Mouse (Mus musculus) forebrain, embryonic 13.5 days (tissue): ENCODE measurements at regions not wholly inside any gene's neighbourhood (a gene's known extent, or its start where the extent isn't known, plus 50 kb on each side); places are given as distances from the start of the nearest gene placed in this dataset.
A peak's percentile ranks its signal among the peaks of the same experiment; 100 is the strongest.

Experiments
- ATAC-seq: fragments of 200-750 bp; cut with Nextera tagmentation; 2 replicates; pipeline ENCODE4 v1.8.0; 2017
- H3K27ac ChIP-seq: fragments of 300-500 bp; sonication (generic); 2 replicates; pipeline ENCODE4 v1.5.1; 2015; ENCODE audit warnings: inconsistent platforms, mild to moderate bottlenecking, moderate library complexity
- H3K27me3 ChIP-seq: fragments of 300-500 bp; sonication (generic); 2 replicates; pipeline ENCODE4 v1.6.1; 2015; ENCODE audit warnings: mild to moderate bottlenecking, inconsistent platforms
- H3K36me3 ChIP-seq: fragments of 300-500 bp; sonication (generic); 2 replicates; pipeline ENCODE4 v1.6.1; 2015; ENCODE audit warnings: mild to moderate bottlenecking, inconsistent platforms; ENCODE audit not compliant: poor library complexity, severe bottlenecking
- H3K4me1 ChIP-seq: fragments of 300-500 bp; sonication (generic); 2 replicates; pipeline ENCODE4 v1.6.1; 2015; ENCODE audit warnings: inconsistent platforms
- H3K4me2 ChIP-seq: fragments of 300-500 bp; sonication (generic); 2 replicates; pipeline ENCODE4 v1.6.1; 2015; ENCODE audit warnings: inconsistent platforms, mild to moderate bottlenecking, moderate library complexity
- H3K4me3 ChIP-seq: fragments of 300-500 bp; sonication (generic); 2 replicates; pipeline ENCODE4 v1.5.1; 2015; ENCODE audit warnings: mild to moderate bottlenecking, inconsistent platforms
- H3K9ac ChIP-seq: fragments of 300-500 bp; sonication (generic); 2 replicates; pipeline ENCODE4 v1.6.1; 2015; ENCODE audit warnings: mild to moderate bottlenecking, inconsistent platforms
- H3K9me3 ChIP-seq: fragments of 300-500 bp; sonication (generic); replicated peaks from 2 replicates; pipeline ENCODE4 v1.6.1; 2016; ENCODE audit warnings: inconsistent platforms
- WGBS: fragments of 180-500 bp; shearing (Covaris S2); methylation state at CpG from one replicate; pipeline ENCODE4 v1.1.7; 2015; 5-methylcytosine and 5-hydroxymethylcytosine counted together

GRCm38 (mm10) chr10:104592009-104592603, 398.3 kb downstream of the Gm4340 start:
- ATAC-seq: no peak

GRCm38 (mm10) chr10:104595920-104596319, 402.1 kb downstream of the Gm4340 start:
- ATAC-seq: no peak
- WGBS: 67% methylated on average over 5 of the region's 5 CpGs
- H3K27ac ChIP-seq: no peak overlapping the region
- no peak overlapping the region for H3K4me3 ChIP-seq
- no peaks in the 10 kb centered on the region for H3K9me3 ChIP-seq
- H3K36me3 ChIP-seq: no peaks in the 10 kb centered on the region
- no peak overlapping the region for H3K4me2 ChIP-seq
- H3K27me3 ChIP-seq: no peaks in the 10 kb centered on the region
- no peak overlapping the region for H3K9ac ChIP-seq
- H3K4me1 ChIP-seq: no peaks in the 10 kb centered on the region

More at GRCm38 (mm10) chr10:104592009-104592603, 398.3 kb downstream of the Gm4340 start:
- no peak overlapping the region for H3K4me2 ChIP-seq
- no peak overlapping the region for H3K4me3 ChIP-seq
- H3K9ac ChIP-seq: no peak overlapping the region
- no peaks in the 10 kb centered on the region for H3K36me3 ChIP-seq
- no peaks in the 10 kb centered on the region for H3K4me1 ChIP-seq
- 88% methylated on average over 3 of the region's 3 CpGs for WGBS
- no peaks in the 10 kb centered on the region; the same call in 1 of the 2 replicates for H3K9me3 ChIP-seq
- no peaks in the 10 kb centered on the region for H3K27me3 ChIP-seq
- H3K27ac ChIP-seq: no peak overlapping the region

DNA sequence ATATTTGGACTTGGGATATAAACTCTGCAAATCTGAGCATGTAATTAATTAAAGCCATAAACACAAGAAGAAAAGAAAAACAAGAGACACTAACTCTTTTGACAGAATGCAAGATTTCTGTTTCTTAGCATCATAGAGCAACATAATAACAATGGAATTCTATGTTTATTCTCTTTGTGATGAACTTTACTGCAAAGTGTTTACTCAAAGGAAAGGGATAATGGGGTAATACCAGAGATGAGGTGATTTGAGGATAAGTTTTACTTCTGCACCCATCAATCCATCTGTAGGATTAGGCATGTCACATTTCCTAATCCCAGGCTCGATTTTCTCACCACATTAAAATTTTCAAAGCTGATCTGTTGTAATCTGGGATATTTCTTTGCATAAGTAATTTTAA, 433.8 kb downstream of the Gm4340 start:
- no peak for ATAC-seq
- H3K9ac ChIP-seq: no peak overlapping the region
- no peaks in the 10 kb centered on the region for H3K27me3 ChIP-seq
- H3K4me1 ChIP-seq: no peaks in the 10 kb centered on the region
- no peaks in the 10 kb centered on the region for H3K9me3 ChIP-seq
- no peak overlapping the region for H3K4me2 ChIP-seq
- H3K4me3 ChIP-seq: no peak overlapping the region
- no peak overlapping the region for H3K27ac ChIP-seq
- no peaks in the 10 kb centered on the region for H3K36me3 ChIP-seq
- 58% methylated on average over 1 of the region's 1 CpGs for WGBS

- Histone ChIP-seq H3K9ac (no peak overlapping the region), H3K4me1 (no peaks in the 10 kb centered on the region), H3K9me3 (no peaks in the 10 kb centered on the region), H3K27me3 (no peaks in the 10 kb centered on the region), H3K36me3 (no peaks in the 10 kb centered on the region), H3K4me3 (no peak overlapping the region), H3K4me2 (no peak overlapping the region), H3K27ac (no peak overlapping the region)
- WGBS: 91% methylated on average over 8 of the region's 8 CpGs
- ATAC-seq: no peak
Measured at GRCm38 (mm10) chr10:104651020-104651419, 457.2 kb downstream of the Gm4340 start.

DNA sequence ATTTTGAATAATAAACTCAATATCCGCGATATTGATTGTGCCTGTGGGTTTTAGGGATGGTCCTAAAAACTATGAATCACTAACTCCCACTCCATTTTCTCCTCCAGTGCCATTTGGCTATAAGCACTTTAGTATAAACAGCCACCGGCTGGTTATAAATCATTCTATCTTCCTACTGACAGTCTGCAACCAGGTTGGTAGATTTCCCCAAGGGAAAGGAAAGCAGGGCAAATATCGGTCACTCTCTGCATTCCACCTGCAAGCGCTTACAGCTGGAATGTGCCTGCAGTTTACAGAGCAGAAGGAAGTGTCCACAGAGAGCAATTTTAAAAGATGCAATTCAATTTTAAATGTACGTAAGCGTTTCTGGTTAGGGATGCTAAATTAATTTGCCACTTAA, 466.5 kb downstream of the Gm4340 start:
- no peaks in the 10 kb centered on the region for H3K9me3 ChIP-seq
- ATAC-seq: no peak
- no peak overlapping the region for H3K9ac ChIP-seq
- no peaks in the 10 kb centered on the region for H3K27me3 ChIP-seq
- H3K36me3 ChIP-seq: no peaks in the 10 kb centered on the region
- H3K4me3 ChIP-seq: no peak overlapping the region
- H3K4me1 ChIP-seq: peaks cover 11% of the 10 kb centered on the region; the same call in 1 of the 2 replicates
- no peak overlapping the region for H3K4me2 ChIP-seq
- H3K27ac ChIP-seq: no peak overlapping the region
- 82% methylated on average over 7 of the region's 7 CpGs for WGBS

GRCm38 (mm10) chr10:104661672-104662071, 467.8 kb downstream of the Gm4340 start:
- H3K4me1 ChIP-seq: peaks cover 11% of the 10 kb centered on the region; the same call in 1 of the 2 replicates
- 11% methylated on average over 7 of the region's 7 CpGs for WGBS
- no peaks in the 10 kb centered on the region for H3K9me3 ChIP-seq
- H3K4me3 ChIP-seq: no peak overlapping the region
- no peaks in the 10 kb centered on the region for H3K36me3 ChIP-seq
- ATAC-seq: peak; percentile 91
- no peak overlapping the region for H3K9ac ChIP-seq
- H3K4me2 ChIP-seq: no peak overlapping the region
- no peaks in the 10 kb centered on the region for H3K27me3 ChIP-seq
- no peak overlapping the region for H3K27ac ChIP-seq

- 84% methylated on average over 2 of the region's 2 CpGs for WGBS
- Histone ChIP-seq H3K27me3 (no peaks in the 10 kb centered on the region), H3K4me2 (no peak overlapping the region), H3K4me3 (no peak overlapping the region), H3K4me1 (no peaks in the 10 kb centered on the region), H3K36me3 (no peaks in the 10 kb centered on the region), H3K27ac (no peak overlapping the region), H3K9ac (no peak overlapping the region), H3K9me3 (no peaks in the 10 kb centered on the region)
- ATAC-seq: peak; percentile 57; the same call in 1 of the 2 replicates
Measured at GRCm38 (mm10) chr10:104668286-104668685, 474.4 kb downstream of the Gm4340 start.

DNA sequence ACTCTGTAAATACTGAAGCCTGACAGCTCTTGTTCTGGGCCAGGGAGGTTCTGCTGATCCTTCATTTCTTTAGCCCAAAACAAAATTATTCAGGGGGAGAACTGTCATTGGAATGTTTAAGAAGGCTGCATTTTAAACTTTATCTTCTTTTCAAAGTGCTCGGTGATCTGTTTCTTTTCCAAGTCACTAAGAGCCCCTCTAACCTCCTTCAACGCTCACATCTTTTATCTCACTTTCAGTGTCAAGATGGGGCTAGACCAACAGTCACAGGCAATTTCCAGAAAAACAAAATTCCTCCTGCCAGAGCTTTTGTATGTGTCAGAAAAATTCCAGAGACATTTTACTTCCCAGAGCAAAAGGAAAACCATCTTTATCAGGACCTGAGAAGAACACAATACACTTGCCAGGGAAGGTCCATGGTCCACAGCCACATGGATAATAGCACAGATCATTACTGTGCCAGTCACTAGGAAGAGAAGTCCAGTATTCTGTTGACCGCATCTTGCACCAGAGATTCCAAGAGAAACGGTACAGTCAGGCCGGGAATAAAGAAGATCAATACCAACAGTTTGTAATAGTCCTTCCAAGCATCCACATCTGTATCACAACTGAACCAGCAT, 491.0 kb downstream of the Gm4340 start:
- H3K36me3 ChIP-seq: no peaks in the 10 kb centered on the region
- H3K27ac ChIP-seq: no peak overlapping the region
- no peak overlapping the region for H3K4me2 ChIP-seq
- H3K4me1 ChIP-seq: no peaks in the 10 kb centered on the region
- no peak for ATAC-seq
- WGBS: 84% methylated on average over 5 of the region's 5 CpGs
- H3K9ac ChIP-seq: no peak overlapping the region
- H3K4me3 ChIP-seq: no peak overlapping the region
- H3K9me3 ChIP-seq: no peaks in the 10 kb centered on the region
- no peaks in the 10 kb centered on the region for H3K27me3 ChIP-seq

DNA sequence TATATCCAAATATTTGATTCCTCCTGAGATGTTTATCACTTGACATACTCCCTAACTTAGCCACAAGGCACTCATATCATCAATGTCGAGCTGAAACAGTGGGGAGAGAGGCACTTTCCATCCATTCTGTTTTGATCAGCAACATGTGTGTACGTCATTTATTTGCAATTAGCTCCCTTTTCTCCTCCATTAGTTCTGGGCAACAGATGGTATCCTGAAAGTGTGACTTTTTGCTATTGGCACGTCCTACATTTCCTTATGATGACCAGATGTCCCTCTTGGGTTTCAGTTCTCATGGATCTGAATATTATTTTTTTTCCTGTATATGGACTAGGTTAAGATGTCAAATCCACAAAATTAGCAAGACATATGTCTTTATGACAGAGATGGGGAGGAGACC, 492.0 kb downstream of the Gm4340 start:
- H3K4me1 ChIP-seq: no peaks in the 10 kb centered on the region
- H3K4me2 ChIP-seq: no peak overlapping the region
- H3K36me3 ChIP-seq: no peaks in the 10 kb centered on the region
- peak; percentile 67 for ATAC-seq
- H3K9me3 ChIP-seq: no peaks in the 10 kb centered on the region
- no peak overlapping the region for H3K27ac ChIP-seq
- no peak overlapping the region for H3K9ac ChIP-seq
- H3K4me3 ChIP-seq: no peak overlapping the region
- WGBS: 49% methylated on average over 3 of the region's 3 CpGs
- no peaks in the 10 kb centered on the region for H3K27me3 ChIP-seq

DNA sequence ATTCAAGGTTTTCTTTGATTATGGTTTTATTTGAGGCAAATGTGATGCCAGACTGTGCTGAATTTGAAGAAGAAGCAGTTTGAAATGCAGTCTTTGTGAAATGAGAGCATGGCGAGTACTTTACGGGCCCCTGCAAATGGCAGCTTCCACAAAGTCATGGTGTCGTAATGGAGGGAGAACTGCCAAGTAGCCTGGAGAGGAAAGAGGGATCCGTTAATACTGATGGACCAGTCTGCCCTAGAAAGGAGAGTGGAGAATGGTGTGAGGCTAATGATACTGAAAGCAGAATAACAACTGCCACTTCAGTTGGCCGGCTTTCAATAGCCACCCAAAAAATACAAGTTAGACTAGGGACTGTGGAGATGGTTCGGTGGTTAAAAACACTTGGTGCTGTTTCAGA, 492.8 kb downstream of the Gm4340 start:
- Histone ChIP-seq H3K9me3 (no peaks in the 10 kb centered on the region), H3K4me3 (no peak overlapping the region), H3K27ac (peak overlapping the region; percentile 21; the same call in 1 of the 2 replicates), H3K36me3 (no peaks in the 10 kb centered on the region), H3K27me3 (no peaks in the 10 kb centered on the region), H3K4me1 (no peaks in the 10 kb centered on the region), H3K4me2 (no peak overlapping the region), H3K9ac (no peak overlapping the region)
- WGBS: 57% methylated on average over 6 of the region's 6 CpGs
- ATAC-seq: peak; percentile 92

GRCm38 (mm10) chr10:104694974-104695373, 501.1 kb downstream of the Gm4340 start:
- H3K27me3 ChIP-seq: no peaks in the 10 kb centered on the region
- no peak overlapping the region for H3K4me3 ChIP-seq
- ATAC-seq: no peak; the same call in 1 of the 2 replicates
- no peaks in the 10 kb centered on the region for H3K9me3 ChIP-seq
- no peak overlapping the region for H3K4me2 ChIP-seq
- WGBS: 84% methylated on average over 3 of the region's 3 CpGs
- no peaks in the 10 kb centered on the region for H3K36me3 ChIP-seq
- no peaks in the 10 kb centered on the region for H3K4me1 ChIP-seq
- H3K9ac ChIP-seq: no peak overlapping the region
- H3K27ac ChIP-seq: no peak overlapping the region

DNA sequence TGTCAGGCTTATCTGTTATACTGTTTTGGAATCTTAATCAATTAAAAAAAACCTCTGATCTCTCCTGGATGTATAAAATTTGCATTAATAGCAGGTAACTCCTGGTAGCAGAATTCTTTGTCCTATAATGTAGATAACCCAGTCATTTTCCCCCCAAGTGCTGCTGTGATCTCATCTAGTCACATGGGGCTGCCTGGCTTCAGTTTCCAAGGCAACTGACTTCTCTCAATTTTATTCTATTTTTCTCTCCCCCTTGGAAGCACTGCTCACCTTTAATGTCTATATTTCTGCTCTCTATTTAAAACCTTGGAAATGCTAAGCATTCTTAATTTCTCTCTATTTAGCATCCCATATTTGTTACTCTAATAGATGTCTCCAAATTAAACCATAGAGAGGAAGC, 515.1 kb downstream of the Gm4340 start:
- no peaks in the 10 kb centered on the region for H3K4me1 ChIP-seq
- no peaks in the 10 kb centered on the region for H3K9me3 ChIP-seq
- no peaks in the 10 kb centered on the region for H3K36me3 ChIP-seq
- no peak overlapping the region for H3K4me3 ChIP-seq
- ATAC-seq: peak; percentile 55; the same call in 1 of the 2 replicates
- H3K4me2 ChIP-seq: no peak overlapping the region
- H3K27me3 ChIP-seq: no peaks in the 10 kb centered on the region
- H3K27ac ChIP-seq: no peak overlapping the region
- H3K9ac ChIP-seq: no peak overlapping the region
